Mouse (Mus musculus) forebrain, embryonic 15.5 days (tissue): ENCODE data around the gene A830018L16Rik. TPM values are rescaled to one million over a fixed set of nuclear protein-coding genes. Genes with fewer than 3 reads are reported as not detected.
A peak's percentile ranks its signal among the peaks of the same experiment; 100 is the strongest.
"Not testable (repeated sequence)": the region's sequence is repeated elsewhere in the genome, so short reads cannot be mapped to it uniquely, and the experiment has no call there.

Experiments used
- ATAC-seq: fragments of 200-750 bp; cut with Nextera tagmentation; replicated peaks from 2 replicates; pipeline ENCODE4 v1.8.0; 2017; ENCODE audit warnings: mild to moderate bottlenecking, moderate TSS enrichment, moderate library complexity
- H3K27ac ChIP-seq: fragments of 300-500 bp; sonication (generic); replicated peaks from 2 replicates; pipeline ENCODE4 v1.5.1; 2015; ENCODE audit warnings: mild to moderate bottlenecking, inconsistent platforms
- H3K27me3 ChIP-seq: fragments of 300-500 bp; sonication (generic); 2 replicates; pipeline ENCODE4 v1.6.1; 2015; ENCODE audit warnings: inconsistent platforms
- H3K36me3 ChIP-seq: fragments of 300-500 bp; sonication (generic); 2 replicates; pipeline ENCODE4 v1.6.1; 2015; ENCODE audit warnings: mild to moderate bottlenecking, inconsistent platforms
- H3K4me1 ChIP-seq: fragments of 300-500 bp; sonication (generic); 2 replicates; pipeline ENCODE4 v1.6.1; 2015; ENCODE audit warnings: inconsistent platforms
- H3K4me2 ChIP-seq: fragments of 300-500 bp; sonication (generic); replicated peaks from 2 replicates; pipeline ENCODE4 v1.6.1; 2015; ENCODE audit warnings: mild to moderate bottlenecking, inconsistent platforms
- H3K4me3 ChIP-seq: fragments of 300-500 bp; sonication (generic); 2 replicates; pipeline ENCODE4 v1.5.1; 2015; ENCODE audit warnings: mild to moderate bottlenecking, inconsistent platforms
- H3K9ac ChIP-seq: fragments of 300-500 bp; sonication (generic); replicated peaks from 2 replicates; pipeline ENCODE4 v1.6.1; 2015; ENCODE audit warnings: mild to moderate bottlenecking, inconsistent platforms
- H3K9me3 ChIP-seq: fragments of 300-500 bp; sonication (generic); 2 replicates; pipeline ENCODE4 v1.6.1; 2016; ENCODE audit warnings: inconsistent platforms
- WGBS: fragments of 180-500 bp; shearing (Covaris S2); methylation state at CpG from one replicate; pipeline ENCODE4 v1.1.7; 2015; ENCODE audit warnings: mixed read lengths; 5-methylcytosine and 5-hydroxymethylcytosine counted together
- polyA plus RNA-seq: library from polyadenylated mRNA; unstranded; fragments of >200 nt; fragmentation: Nextera tagmentation; extraction: Ambion mirVana; gene quantifications from 2 replicates; pipeline ENCODE4 v1.2.1, GENCODE M21; 2015

Gene A830018L16Rik
- polyA plus RNA-seq, 1 experiment from 2014 or later = 7.3 TPM

DNA sequence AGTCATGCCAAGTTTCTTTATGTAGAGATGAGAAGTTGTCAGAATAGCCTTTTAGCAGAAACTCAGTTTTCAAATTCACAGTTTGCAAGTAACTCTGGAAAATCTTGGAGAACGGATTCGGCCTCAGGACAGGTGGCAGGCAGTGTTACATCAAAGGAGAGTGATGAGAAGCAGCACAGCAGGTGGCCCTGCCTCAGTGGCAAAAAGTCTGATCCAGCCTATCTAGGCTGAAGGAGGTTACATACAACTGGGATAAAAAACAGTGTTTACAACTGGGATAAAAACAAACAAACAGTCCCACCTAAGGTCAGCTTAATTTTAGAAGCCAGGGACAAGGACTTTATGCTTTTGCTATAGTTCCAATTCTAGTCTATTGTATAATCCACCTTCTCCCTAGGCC is 79.0 kb downstream of the A830018L16Rik start:
- no peak overlapping the region for H3K4me2 ChIP-seq
- no peak overlapping the region for H3K4me3 ChIP-seq
- no peak overlapping the region for H3K27ac ChIP-seq
- H3K9ac ChIP-seq = no peak overlapping the region
- ATAC-seq = no peak
- WGBS = 92% methylated on average over 2 of the region's 2 CpGs
- H3K36me3 ChIP-seq = no peaks in the 10 kb centered on the region
- H3K27me3 ChIP-seq = no peaks in the 10 kb centered on the region
- H3K9me3 ChIP-seq = no peaks in the 10 kb centered on the region
- no peaks in the 10 kb centered on the region for H3K4me1 ChIP-seq

DNA sequence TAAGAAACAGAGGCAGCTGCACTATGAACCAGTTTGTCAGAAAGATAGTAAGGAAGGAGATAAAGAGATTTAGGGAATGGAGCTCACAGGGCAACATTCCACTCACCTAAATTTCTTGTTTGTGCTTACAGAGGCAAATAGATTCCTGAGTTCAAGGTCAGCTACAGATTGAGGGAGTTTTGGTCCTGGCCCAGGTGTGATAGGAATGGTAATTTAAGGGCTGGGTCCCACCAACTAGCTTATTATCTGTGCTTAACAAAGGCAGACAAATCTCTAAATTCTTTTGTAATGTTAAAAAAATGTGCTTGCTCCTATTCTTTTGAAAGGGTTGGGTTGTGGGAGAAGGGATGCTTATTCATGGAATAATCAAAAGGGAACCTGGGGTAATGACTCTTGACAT is 87.7 kb downstream of the A830018L16Rik start:
- Histone ChIP-seq H3K4me3 (no peak overlapping the region), H3K36me3 (no peaks in the 10 kb centered on the region), H3K27ac (no peak overlapping the region), H3K9ac (no peak overlapping the region), H3K4me1 (no peaks in the 10 kb centered on the region), H3K9me3 (no peaks in the 10 kb centered on the region), H3K4me2 (no peak overlapping the region), H3K27me3 (no peaks in the 10 kb centered on the region)
- ATAC-seq = no peak

DNA sequence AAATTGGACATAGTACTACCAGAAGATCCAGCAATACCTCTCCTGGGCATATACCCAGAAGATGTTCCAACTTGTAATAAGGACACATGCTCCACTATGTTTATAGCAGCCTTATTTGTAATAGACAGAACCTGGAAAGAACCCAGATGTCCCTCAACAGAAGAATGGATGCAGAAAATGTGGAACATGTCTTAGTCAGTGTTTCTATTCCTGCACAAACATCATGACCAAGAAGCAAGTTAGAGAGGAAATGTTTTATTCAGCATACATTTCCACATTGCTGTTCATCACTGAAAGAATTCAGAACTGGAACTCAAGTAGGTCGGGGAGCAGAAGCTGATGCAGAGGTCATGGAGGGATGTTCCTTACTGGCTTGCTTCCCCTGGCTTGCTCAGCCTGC is 135.9 kb downstream of the A830018L16Rik start:
- H3K36me3 ChIP-seq, ATAC-seq, H3K27me3 ChIP-seq, H3K9me3 ChIP-seq, H3K4me3 ChIP-seq, H3K9ac ChIP-seq, H3K27ac ChIP-seq, H3K4me1 ChIP-seq, H3K4me2 ChIP-seq: not testable (repeated sequence)
- 92% methylated on average over 1 of the region's 1 CpGs for whole genome bisulfite sequencing

DNA sequence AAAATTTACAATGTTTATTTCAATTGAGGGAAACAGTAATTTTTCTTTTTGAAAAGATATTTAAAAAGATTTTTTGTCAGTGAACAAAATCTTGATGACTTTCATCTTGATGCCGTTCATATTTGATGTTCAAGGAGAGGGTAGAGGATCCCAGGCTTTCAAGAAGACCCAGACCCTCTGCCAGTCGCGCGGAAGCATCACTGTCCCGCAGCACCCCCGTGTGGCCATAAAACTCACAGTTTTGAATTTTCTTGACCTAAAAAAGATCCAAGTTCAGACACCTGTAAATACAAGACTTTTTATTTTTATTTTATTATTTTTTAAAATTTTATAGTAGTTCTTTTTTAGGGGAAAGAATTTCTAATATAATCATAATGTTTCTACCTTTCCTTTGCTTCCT is 151.4 kb downstream of the A830018L16Rik start:
- Histone ChIP-seq H3K4me2 (no peak overlapping the region), H3K27me3 (no peaks in the 10 kb centered on the region), H3K4me3 (no peak overlapping the region), H3K9ac (no peak overlapping the region), H3K36me3 (no peaks in the 10 kb centered on the region), H3K27ac (no peak overlapping the region), H3K4me1 (no peaks in the 10 kb centered on the region), H3K9me3 (no peaks in the 10 kb centered on the region)
- WGBS = 13% methylated on average over 6 of the region's 6 CpGs
- 0 out of 2 replicates have a peak, but pooled peaks have one; percentile 59 for ATAC-seq

DNA sequence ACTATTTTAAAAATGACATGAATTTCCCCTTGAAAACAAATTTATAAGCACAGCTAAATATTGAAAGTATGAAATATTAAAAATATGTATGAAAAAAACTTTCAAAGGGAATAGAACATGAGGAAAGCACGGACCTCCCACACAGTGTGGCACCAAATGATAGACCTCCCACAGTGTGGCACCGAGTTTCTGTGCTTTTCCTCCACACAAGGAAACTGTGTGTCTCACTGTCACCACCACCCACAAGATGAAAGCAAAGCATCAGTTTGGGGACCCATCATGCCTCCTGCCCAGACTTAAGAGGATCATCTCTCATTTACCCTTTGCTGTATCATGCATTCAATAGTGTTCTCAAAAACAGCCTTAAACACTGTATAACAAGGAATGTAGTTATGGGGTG is 152.8 kb downstream of the A830018L16Rik start:
- no peak for ATAC-seq
- Histone ChIP-seq H3K27ac (no peak overlapping the region), H3K4me2 (no peak overlapping the region), H3K27me3 (no peaks in the 10 kb centered on the region), H3K9me3 (no peaks in the 10 kb centered on the region), H3K9ac (no peak overlapping the region), H3K4me1 (no peaks in the 10 kb centered on the region), H3K4me3 (no peak overlapping the region), H3K36me3 (no peaks in the 10 kb centered on the region)
- 74% methylated on average over 2 of the region's 2 CpGs for WGBS

DNA sequence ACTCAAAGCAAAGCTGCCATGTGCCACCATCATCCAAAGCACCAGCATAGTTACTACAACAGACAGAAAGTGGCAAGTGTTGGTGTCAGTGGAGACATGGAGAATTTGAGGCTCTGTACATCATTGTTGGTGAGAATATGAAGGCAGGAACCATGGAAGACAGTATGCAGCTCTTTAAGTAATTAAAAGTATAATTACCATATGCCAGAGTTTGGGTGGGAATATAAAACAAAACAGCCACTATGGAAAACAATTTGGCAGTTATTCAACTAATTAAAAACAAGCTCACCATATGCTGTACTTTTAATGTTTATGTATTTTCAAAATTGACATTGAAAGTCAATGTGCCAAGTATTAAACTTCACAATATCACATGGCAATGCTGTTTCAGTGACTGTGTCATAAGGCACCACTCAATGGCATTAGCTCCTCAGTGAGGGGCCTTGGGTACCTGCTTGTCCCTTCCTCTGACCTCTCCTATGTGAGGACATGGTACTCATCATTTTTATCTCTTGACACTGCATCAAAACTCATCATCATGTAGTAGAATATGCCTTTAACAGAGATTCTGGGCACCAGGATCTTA is 153.5 kb downstream of the A830018L16Rik start:
- no peak overlapping the region for H3K4me2 ChIP-seq
- no peaks in the 10 kb centered on the region for H3K4me1 ChIP-seq
- peak; percentile 77 for ATAC-seq
- H3K27ac ChIP-seq = no peak overlapping the region
- no peak overlapping the region for H3K4me3 ChIP-seq
- H3K27me3 ChIP-seq = no peaks in the 10 kb centered on the region
- H3K36me3 ChIP-seq = no peaks in the 10 kb centered on the region
- H3K9ac ChIP-seq = no peak overlapping the region
- H3K9me3 ChIP-seq = no peaks in the 10 kb centered on the region

DNA sequence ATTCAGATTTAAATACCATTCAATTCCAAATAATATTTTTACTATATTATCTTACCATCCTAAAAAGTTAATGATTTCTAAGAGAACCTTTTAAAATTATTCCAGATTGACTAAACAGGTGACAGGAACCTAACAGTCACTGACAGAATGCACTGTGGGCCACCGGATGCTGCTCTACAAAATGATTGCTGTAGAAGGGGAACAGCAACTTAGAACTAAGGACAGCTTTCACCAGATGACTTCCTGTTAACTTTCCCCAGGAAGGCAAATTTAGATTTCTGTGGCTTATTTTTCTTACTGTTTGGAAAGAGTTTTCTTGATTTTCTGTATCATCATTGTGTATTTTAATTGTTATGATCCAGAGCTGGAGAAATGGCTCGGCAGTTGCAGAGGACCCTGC is 156.4 kb downstream of the A830018L16Rik start:
- Histone ChIP-seq H3K27me3 (no peaks in the 10 kb centered on the region), H3K4me1 (no peaks in the 10 kb centered on the region), H3K27ac (no peak overlapping the region), H3K9ac (no peak overlapping the region), H3K36me3 (no peaks in the 10 kb centered on the region), H3K9me3 (no peaks in the 10 kb centered on the region), H3K4me2 (no peak overlapping the region), H3K4me3 (no peak overlapping the region)
- no peak for ATAC-seq
- WGBS = 89% methylated on average over 2 of the region's 2 CpGs

DNA sequence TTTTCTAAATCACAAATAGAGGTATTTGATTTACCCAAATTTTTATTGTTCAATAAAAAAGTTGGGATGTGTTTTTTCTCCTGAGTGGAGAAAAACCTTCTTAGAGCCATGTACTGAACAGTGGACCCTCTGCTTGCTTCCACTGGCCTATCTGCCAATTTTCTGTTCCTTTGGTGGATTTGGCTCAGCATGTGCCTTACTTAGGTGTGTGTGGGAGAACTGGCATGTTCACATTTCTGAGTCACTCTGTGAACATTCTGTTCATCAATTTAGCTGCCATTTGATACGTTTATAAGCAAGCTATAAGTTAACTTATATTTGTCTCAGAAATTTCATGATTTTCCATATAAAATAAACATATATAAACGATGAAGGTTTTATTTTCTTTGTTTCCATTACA is 159.6 kb downstream of the A830018L16Rik start:
- H3K27ac ChIP-seq = no peak overlapping the region
- no peaks in the 10 kb centered on the region for H3K4me1 ChIP-seq
- 86% methylated on average over 2 of the region's 2 CpGs for WGBS
- H3K27me3 ChIP-seq = no peaks in the 10 kb centered on the region
- H3K4me2 ChIP-seq = no peak overlapping the region
- ATAC-seq = no peak
- no peaks in the 10 kb centered on the region for H3K36me3 ChIP-seq
- no peaks in the 10 kb centered on the region for H3K9me3 ChIP-seq
- H3K4me3 ChIP-seq = no peak overlapping the region
- H3K9ac ChIP-seq = no peak overlapping the region

DNA sequence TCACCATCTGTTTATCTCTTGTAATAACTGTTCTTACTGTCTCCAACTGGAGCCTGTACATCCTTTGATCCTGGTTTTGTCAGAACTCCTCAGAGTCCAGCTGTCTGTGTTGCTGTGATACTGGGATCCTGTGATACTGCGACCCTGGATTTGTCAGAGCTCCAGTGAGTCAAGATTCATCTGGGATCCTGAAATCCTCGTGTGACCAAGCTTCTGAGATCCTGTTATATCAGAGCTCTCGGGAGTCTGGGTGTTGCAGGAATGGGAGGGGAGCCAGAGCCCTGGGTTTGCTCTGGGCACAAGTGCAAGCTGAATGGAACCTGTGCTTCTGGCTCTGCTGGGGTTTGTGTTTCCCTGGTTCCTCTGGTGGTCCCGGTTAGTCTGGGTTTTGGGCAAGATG is 166.1 kb downstream of the A830018L16Rik start:
- H3K27me3 ChIP-seq = no peaks in the 10 kb centered on the region
- H3K9ac ChIP-seq = no peak overlapping the region
- H3K27ac ChIP-seq = no peak overlapping the region
- H3K9me3 ChIP-seq = no peaks in the 10 kb centered on the region
- no peak for ATAC-seq
- 73% methylated on average over 4 of the region's 4 CpGs for WGBS
- H3K4me3 ChIP-seq = no peak overlapping the region
- no peaks in the 10 kb centered on the region for H3K36me3 ChIP-seq
- H3K4me1 ChIP-seq = no peaks in the 10 kb centered on the region
- no peak overlapping the region for H3K4me2 ChIP-seq

DNA sequence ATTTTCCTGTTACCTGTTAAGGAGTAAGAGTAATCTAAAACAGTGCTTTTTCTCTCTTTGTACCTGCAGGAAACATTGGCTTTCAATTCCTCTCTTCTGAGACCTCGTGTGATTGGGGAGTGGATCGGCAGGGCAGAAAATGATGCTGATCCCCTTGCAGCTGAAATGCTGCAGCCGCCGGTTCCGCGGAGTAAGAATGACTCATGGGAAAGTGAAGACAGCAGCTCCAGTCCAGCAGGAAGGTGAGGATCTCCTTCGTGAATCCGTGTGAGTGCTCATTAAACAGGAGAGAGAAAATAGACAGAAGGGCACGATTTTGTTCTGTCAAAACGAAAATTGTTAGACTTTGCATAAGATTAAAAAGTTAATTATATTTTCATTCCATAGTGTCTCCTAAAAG is 174.4 kb downstream of the A830018L16Rik start:
- Histone ChIP-seq H3K4me2 (no peak overlapping the region), H3K36me3 (no peaks in the 10 kb centered on the region), H3K9ac (no peak overlapping the region), H3K27ac (no peak overlapping the region), H3K27me3 (no peaks in the 10 kb centered on the region), H3K4me3 (no peak overlapping the region), H3K9me3 (no peaks in the 10 kb centered on the region), H3K4me1 (no peaks in the 10 kb centered on the region)
- 74% methylated on average over 10 of the region's 10 CpGs for WGBS
- no peak for ATAC-seq

DNA sequence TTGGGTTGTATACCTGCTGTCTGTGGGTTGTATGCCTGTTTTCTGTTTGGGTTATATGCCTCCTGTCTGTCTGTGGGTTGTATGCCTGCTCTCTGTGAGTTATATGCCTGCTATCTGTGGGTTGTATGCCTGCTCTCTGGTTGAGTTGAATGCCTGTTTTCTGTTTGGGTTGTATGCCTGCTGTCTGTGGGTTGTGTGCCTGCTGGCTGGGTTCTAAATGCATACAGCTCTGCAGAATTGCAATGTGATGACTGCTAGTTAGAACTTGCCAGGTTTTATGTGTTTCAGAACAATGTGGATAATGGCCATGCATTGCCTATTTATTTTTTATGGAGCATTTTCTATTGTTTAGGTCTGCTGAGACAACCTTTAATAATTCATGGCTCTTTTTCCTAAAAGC is 236.2 kb downstream of the A830018L16Rik start:
- H3K27ac ChIP-seq = no peak overlapping the region
- H3K36me3 ChIP-seq = no peaks in the 10 kb centered on the region
- no peak overlapping the region for H3K4me2 ChIP-seq
- no peaks in the 10 kb centered on the region for H3K9me3 ChIP-seq
- peaks cover 3% of the 10 kb centered on the region; the same call in 1 of the 2 replicates for H3K4me1 ChIP-seq
- peak; percentile 64; the same call in 1 of the 2 replicates for ATAC-seq
- H3K9ac ChIP-seq = no peak overlapping the region
- no peak overlapping the region for H3K4me3 ChIP-seq
- H3K27me3 ChIP-seq = no peaks in the 10 kb centered on the region

DNA sequence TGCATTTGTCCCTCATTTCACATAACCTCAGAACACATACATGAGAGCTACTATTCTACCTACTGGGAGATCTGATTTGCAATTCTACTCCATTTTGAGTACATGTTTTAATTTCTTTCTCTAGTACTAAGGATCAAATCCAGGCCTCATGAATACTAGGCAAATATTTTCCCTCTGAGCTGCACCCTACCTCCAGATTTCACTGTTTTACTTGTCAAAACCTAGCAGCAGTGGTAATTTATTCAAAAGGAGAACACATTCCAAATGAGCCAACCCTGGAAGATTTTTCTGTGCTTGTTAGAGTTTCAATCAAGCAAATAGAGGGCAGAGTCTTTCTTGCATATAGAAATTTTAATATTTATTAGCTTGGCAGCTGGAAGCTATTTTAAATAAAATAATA is 238.9 kb downstream of the A830018L16Rik start:
- no peaks in the 10 kb centered on the region for H3K27me3 ChIP-seq
- ATAC-seq = peak; percentile 51; the same call in 1 of the 2 replicates
- H3K4me1 ChIP-seq = peaks cover 3% of the 10 kb centered on the region; the same call in 1 of the 2 replicates
- H3K36me3 ChIP-seq = no peaks in the 10 kb centered on the region
- no peak overlapping the region for H3K9ac ChIP-seq
- H3K4me3 ChIP-seq = no peak overlapping the region
- no peak overlapping the region for H3K4me2 ChIP-seq
- H3K9me3 ChIP-seq = no peaks in the 10 kb centered on the region
- no peak overlapping the region for H3K27ac ChIP-seq

DNA sequence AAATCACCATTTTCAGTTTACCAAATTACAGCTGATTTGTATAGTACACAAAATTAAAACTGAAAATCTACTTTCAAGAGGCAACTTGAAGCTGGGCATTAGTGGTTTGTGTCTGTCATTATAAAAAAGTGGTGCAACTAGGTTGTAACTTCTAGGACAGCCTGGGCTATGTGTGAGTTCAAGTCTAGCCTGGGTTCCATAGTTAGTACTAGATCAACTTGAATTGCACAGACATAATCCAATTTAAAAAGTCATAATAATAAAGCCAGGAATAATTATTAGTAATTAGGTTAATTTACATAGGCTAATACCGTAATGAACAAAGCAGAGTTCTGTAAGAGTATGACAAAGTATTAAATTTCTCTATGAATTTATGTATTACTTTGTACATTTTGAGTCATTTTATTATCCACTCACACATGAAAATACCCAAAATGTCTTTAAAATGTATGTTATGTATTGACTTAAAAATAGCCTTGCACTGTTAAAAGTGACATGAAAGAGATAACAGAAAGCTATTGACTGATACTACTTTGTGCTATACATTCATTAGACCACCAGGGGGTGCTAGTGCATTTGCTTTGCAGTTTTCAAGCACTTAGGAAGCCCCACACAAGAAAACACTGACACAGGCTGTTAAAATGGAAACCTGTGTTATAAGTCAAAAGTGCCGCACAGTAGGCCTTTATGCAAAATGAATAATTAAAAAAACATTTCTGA is 243.6 kb downstream of the A830018L16Rik start:
- H3K27ac ChIP-seq = no peak overlapping the region
- no peaks in the 10 kb centered on the region for H3K27me3 ChIP-seq
- no peaks in the 10 kb centered on the region for H3K9me3 ChIP-seq
- ATAC-seq = peak; percentile 82
- H3K4me1 ChIP-seq = peaks cover 3% of the 10 kb centered on the region; the same call in 1 of the 2 replicates
- H3K9ac ChIP-seq = no peak overlapping the region
- no peak overlapping the region for H3K4me2 ChIP-seq
- H3K36me3 ChIP-seq = no peaks in the 10 kb centered on the region
- no peak overlapping the region for H3K4me3 ChIP-seq
- 50% methylated on average over 2 of the region's 2 CpGs for WGBS
